Mouse (Mus musculus) lung, embryonic 14.5 days (tissue): ENCODE data around the gene Sprr2a1. TPM values are rescaled to one million over a fixed set of nuclear protein-coding genes. Genes with fewer than 3 reads are reported as not detected.
A peak's percentile ranks its signal among the peaks of the same experiment; 100 is the strongest.
"Not testable (repeated sequence)": the region's sequence is repeated elsewhere in the genome, so short reads cannot be mapped to it uniquely, and the experiment has no call there.

Source experiments
- ATAC-seq: fragments of 200-750 bp; cut with Nextera tagmentation; 2 replicates; pipeline ENCODE4 v1.8.0; 2017; ENCODE audit warnings: mild to moderate bottlenecking, moderate TSS enrichment, moderate library complexity; ENCODE audit not compliant: insufficient read depth
- DNase-seq: peaks from one replicate; pipeline ENCODE4 v3.0.0-alpha.2; 2015
- H3K27ac ChIP-seq: fragments of 300-500 bp; sonication (generic); 2 replicates; pipeline ENCODE4 v1.5.1; 2014; ENCODE audit warnings: low read depth, mild to moderate bottlenecking, moderate library complexity
- H3K27me3 ChIP-seq: fragments of 300-500 bp; sonication (generic); 2 replicates; pipeline ENCODE4 v1.6.1; 2014; ENCODE audit warnings: low read length, control low read depth; ENCODE audit not compliant: insufficient read depth
- H3K36me3 ChIP-seq: fragments of 300-500 bp; sonication (generic); 2 replicates; pipeline ENCODE4 v1.6.1; 2014; ENCODE audit warnings: control low read depth; ENCODE audit not compliant: insufficient read depth
- H3K4me1 ChIP-seq: fragments of 300-500 bp; sonication (generic); 2 replicates; pipeline ENCODE4 v1.6.1; 2014; ENCODE audit warnings: antibody characterized with exemption, control low read depth; ENCODE audit not compliant: insufficient read depth
- H3K4me2 ChIP-seq: fragments of 300-500 bp; sonication (generic); 2 replicates; pipeline ENCODE4 v1.6.1; 2014; ENCODE audit warnings: mild to moderate bottlenecking
- H3K4me3 ChIP-seq: fragments of 300-500 bp; sonication (generic); 2 replicates; pipeline ENCODE4 v1.5.1; 2014; ENCODE audit warnings: low read depth, low read length
- H3K9ac ChIP-seq: fragments of 300-500 bp; sonication (generic); 2 replicates; pipeline ENCODE4 v1.6.1; 2014
- H3K9me3 ChIP-seq: fragments of 300-500 bp; sonication (generic); 2 replicates; pipeline ENCODE4 v1.6.1; 2016; ENCODE audit warnings: low read depth, low read length, control low read depth
- WGBS: fragments of 180-500 bp; shearing (Covaris S2); extraction: QIAGEN DNeasy Blood & Tissue Kit; methylation state at CpG from one replicate; pipeline ENCODE4 v1.1.7; 2014; 5-methylcytosine and 5-hydroxymethylcytosine counted together
- polyA plus RNA-seq: library from polyadenylated mRNA; unstranded; fragments of >200 nt; fragmentation: Nextera tagmentation; extraction: Ambion mirVana; gene quantifications from 2 replicates; pipeline ENCODE4 v1.2.1, GENCODE M21; 2014

Gene Sprr2a1
- polyA plus RNA-seq, 1 experiment from 2014 or later: not detected

- H3K9me3 ChIP-seq, H3K4me3 ChIP-seq, DNase-seq, H3K27ac ChIP-seq, H3K4me2 ChIP-seq, H3K36me3 ChIP-seq, H3K4me1 ChIP-seq, H3K27me3 ChIP-seq, H3K9ac ChIP-seq: not testable (repeated sequence)
- WGBS: no CpG with 5 or more reads among the region's 5 CpGs
- peak; percentile 49; the same call in 1 of the 2 replicates for ATAC-seq
Observed at GRCm38 (mm10) chr3:92236463-92237189, 21.0 kb downstream of the Sprr2a1 start.

GRCm38 (mm10) chr3:92238736-92239135 lies 23.1 kb downstream of the Sprr2a1 start:
- not testable (repeated sequence) for H3K4me3 ChIP-seq, ATAC-seq, H3K4me1 ChIP-seq, H3K9me3 ChIP-seq, H3K27me3 ChIP-seq, H3K36me3 ChIP-seq, H3K4me2 ChIP-seq, H3K27ac ChIP-seq, DNase-seq, H3K9ac ChIP-seq

- DNase-seq, H3K4me1 ChIP-seq, H3K9me3 ChIP-seq, H3K36me3 ChIP-seq, H3K27me3 ChIP-seq, ATAC-seq, H3K27ac ChIP-seq, H3K9ac ChIP-seq, H3K4me3 ChIP-seq, H3K4me2 ChIP-seq: not testable (repeated sequence)
- no CpG with 5 or more reads among the region's 1 CpGs for WGBS
Observed at GRCm38 (mm10) chr3:92239197-92239596, 23.6 kb downstream of the Sprr2a1 start.

- not testable (repeated sequence) for H3K4me3 ChIP-seq, H3K4me1 ChIP-seq, ATAC-seq, H3K27ac ChIP-seq, H3K9ac ChIP-seq, H3K36me3 ChIP-seq, H3K27me3 ChIP-seq, H3K4me2 ChIP-seq, H3K9me3 ChIP-seq, DNase-seq
Observed at GRCm38 (mm10) chr3:92244833-92245232, 29.2 kb downstream of the Sprr2a1 start.

GRCm38 (mm10) chr3:92246245-92246644 lies 30.6 kb downstream of the Sprr2a1 start:
- H3K4me2 ChIP-seq, H3K9ac ChIP-seq, H3K27ac ChIP-seq, DNase-seq, H3K4me1 ChIP-seq, H3K27me3 ChIP-seq, H3K36me3 ChIP-seq, H3K4me3 ChIP-seq, H3K9me3 ChIP-seq: not testable (repeated sequence)
- peak; percentile 68 for ATAC-seq
- no CpG with 5 or more reads among the region's 10 CpGs for WGBS

GRCm38 (mm10) chr3:92248494-92248893 lies 32.9 kb downstream of the Sprr2a1 start:
- not testable (repeated sequence) for ATAC-seq, H3K4me1 ChIP-seq, H3K27ac ChIP-seq, DNase-seq, H3K9ac ChIP-seq, H3K9me3 ChIP-seq, H3K4me2 ChIP-seq, H3K4me3 ChIP-seq, H3K27me3 ChIP-seq, H3K36me3 ChIP-seq

- not testable (repeated sequence) for H3K36me3 ChIP-seq, H3K4me1 ChIP-seq, H3K9ac ChIP-seq, H3K27me3 ChIP-seq, H3K4me3 ChIP-seq, DNase-seq, H3K4me2 ChIP-seq, ATAC-seq, H3K9me3 ChIP-seq, H3K27ac ChIP-seq
- 85% methylated on average over 1 of the region's 2 CpGs for WGBS
Observed at GRCm38 (mm10) chr3:92250450-92250849, 34.9 kb downstream of the Sprr2a1 start.

GRCm38 (mm10) chr3:92253860-92254259 lies 38.3 kb downstream of the Sprr2a1 start:
- H3K4me2 ChIP-seq, H3K4me3 ChIP-seq, DNase-seq, H3K36me3 ChIP-seq, H3K27me3 ChIP-seq, H3K4me1 ChIP-seq, H3K9ac ChIP-seq, H3K27ac ChIP-seq, H3K9me3 ChIP-seq: not testable (repeated sequence)
- WGBS: no CpG with 5 or more reads among the region's 8 CpGs
- peak; percentile 31; the same call in 1 of the 2 replicates for ATAC-seq

- 0 out of 2 replicates have a peak, but pooled peaks have one; percentile 34 for ATAC-seq
- DNase-seq, H3K36me3 ChIP-seq, H3K4me1 ChIP-seq, H3K9ac ChIP-seq, H3K4me3 ChIP-seq, H3K4me2 ChIP-seq, H3K9me3 ChIP-seq, H3K27ac ChIP-seq, H3K27me3 ChIP-seq: not testable (repeated sequence)
Observed at GRCm38 (mm10) chr3:92258526-92258925, 42.9 kb downstream of the Sprr2a1 start.

GRCm38 (mm10) chr3:92263462-92263861 lies 47.9 kb downstream of the Sprr2a1 start:
- H3K4me3 ChIP-seq, H3K9me3 ChIP-seq, DNase-seq, H3K27ac ChIP-seq, H3K9ac ChIP-seq, H3K4me2 ChIP-seq, H3K27me3 ChIP-seq, H3K36me3 ChIP-seq, H3K4me1 ChIP-seq: not testable (repeated sequence)
- no CpG with 5 or more reads among the region's 2 CpGs for WGBS
- ATAC-seq: peak; percentile 49; the same call in 1 of the 2 replicates
